Mouse (Mus musculus) stomach, embryonic 14.5 days (tissue): Measurements from ENCODE around the gene Gm40193. TPM values are rescaled to one million over a fixed set of nuclear protein-coding genes. Genes with fewer than 3 reads are reported as not detected.
A peak's percentile ranks its signal among the peaks of the same experiment; 100 is the strongest.
"Not testable (repeated sequence)": the region's sequence is repeated elsewhere in the genome, so short reads cannot be mapped to it uniquely, and the experiment has no call there.

Source experiments
- ATAC-seq: fragments of 200-750 bp; cut with Nextera tagmentation; 2 replicates; pipeline ENCODE4 v1.8.0; 2017; ENCODE audit warnings: low read depth, moderate TSS enrichment; ENCODE audit not compliant: insufficient number of reproducible peaks, insufficient read depth, low FRiP score
- H3K27ac ChIP-seq: fragments of 300-500 bp; sonication (generic); 2 replicates; pipeline ENCODE4 v1.5.1; 2014; ENCODE audit warnings: mild to moderate bottlenecking, low read length, moderate library complexity, mixed read lengths
- H3K27me3 ChIP-seq: fragments of 300-500 bp; sonication (generic); 2 replicates; pipeline ENCODE4 v1.6.1; 2014; ENCODE audit warnings: low read length, control low read depth, mixed read lengths; ENCODE audit not compliant: control insufficient read depth, insufficient read depth
- H3K36me3 ChIP-seq: fragments of 300-500 bp; sonication (generic); 2 replicates; pipeline ENCODE4 v1.6.1; 2014; ENCODE audit warnings: mild to moderate bottlenecking, control low read depth, low read length, moderate library complexity, mixed read lengths; ENCODE audit not compliant: control insufficient read depth, insufficient read depth
- H3K4me1 ChIP-seq: fragments of 300-500 bp; sonication (generic); 2 replicates; pipeline ENCODE4 v1.6.1; 2014; ENCODE audit warnings: low read length, control low read depth, mixed read lengths; ENCODE audit not compliant: control insufficient read depth, insufficient read depth
- H3K4me2 ChIP-seq: fragments of 300-500 bp; sonication (generic); replicated peaks from 2 replicates; pipeline ENCODE4 v1.6.1; 2014; ENCODE audit warnings: low read depth, low read length, control low read depth
- H3K4me3 ChIP-seq: fragments of 300-500 bp; sonication (generic); 2 replicates; pipeline ENCODE4 v1.5.1; 2014; ENCODE audit warnings: low read depth, low read length, control low read depth
- H3K9ac ChIP-seq: fragments of 300-500 bp; sonication (generic); replicated peaks from 2 replicates; pipeline ENCODE4 v1.6.1; 2014; ENCODE audit warnings: low read depth, mild to moderate bottlenecking, control low read depth, low read length, moderate library complexity, mixed read lengths
- H3K9me3 ChIP-seq: fragments of 300-500 bp; sonication (generic); 2 replicates; pipeline ENCODE4 v1.6.1; 2016; ENCODE audit warnings: low read depth, low read length, control low read depth; ENCODE audit not compliant: control insufficient read depth
- WGBS: fragments of 180-500 bp; shearing (Covaris S2); extraction: QIAGEN DNeasy Blood & Tissue Kit; methylation state at CpG from one replicate; pipeline ENCODE4 v1.1.7; 2014; 5-methylcytosine and 5-hydroxymethylcytosine counted together
- polyA plus RNA-seq: library from polyadenylated mRNA; unstranded; fragments of >200 nt; fragmentation: Nextera tagmentation; extraction: Ambion mirVana; gene quantifications from 2 replicates; pipeline ENCODE4 v1.2.1, GENCODE M21; 2014

The Gm40193 gene
- polyA plus RNA-seq, 1 experiment from 2014 or later, result not detected

- peaks cover 23% of the 10 kb centered on the region; the same call in 1 of the 2 replicates for H3K4me1 ChIP-seq
- peak overlapping the region; percentile 49; the same call in 1 of the 2 replicates for H3K27ac ChIP-seq
- no peak overlapping the region for H3K9ac ChIP-seq
- no peaks in the 10 kb centered on the region for H3K9me3 ChIP-seq
- ATAC-seq, result no peak
- H3K4me2 ChIP-seq, result no peak overlapping the region
- WGBS, result 53% methylated on average over 5 of the region's 5 CpGs
- no peaks in the 10 kb centered on the region for H3K27me3 ChIP-seq
- H3K4me3 ChIP-seq, result no peak overlapping the region
- H3K36me3 ChIP-seq, result no peaks in the 10 kb centered on the region; the same call in 1 of the 2 replicates
Measured at GRCm38 (mm10) chr11:70572348-70572902, 39.7 kb upstream of the Gm40193 start.

DNA sequence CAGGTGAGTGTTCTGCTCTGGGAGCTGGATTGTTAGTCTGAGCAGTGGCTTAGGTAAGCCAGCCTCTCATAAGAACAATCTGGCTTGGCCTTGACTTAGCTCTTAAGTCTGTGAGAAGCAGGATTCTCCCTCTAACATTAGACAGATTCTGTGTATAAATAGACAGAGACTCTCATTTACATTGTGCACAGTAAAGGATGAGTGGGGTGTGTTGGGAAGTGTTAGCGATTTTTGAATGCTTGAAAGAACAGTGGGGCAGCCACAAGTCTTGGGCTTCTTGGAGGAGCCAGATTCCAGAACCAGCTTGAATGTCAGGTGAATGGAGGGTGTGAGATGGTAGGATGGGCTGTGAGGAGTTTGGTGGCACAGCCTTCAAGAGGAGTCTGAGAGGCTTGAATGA lies 38.9 kb upstream of the Gm40193 start:
- ATAC-seq, result no peak
- no peaks in the 10 kb centered on the region; the same call in 1 of the 2 replicates for H3K36me3 ChIP-seq
- peaks cover 22% of the 10 kb centered on the region; the same call in 1 of the 2 replicates for H3K4me1 ChIP-seq
- no peaks in the 10 kb centered on the region for H3K27me3 ChIP-seq
- H3K9ac ChIP-seq, result no peak overlapping the region
- no peaks in the 10 kb centered on the region for H3K9me3 ChIP-seq
- H3K4me3 ChIP-seq, result no peak overlapping the region
- H3K4me2 ChIP-seq, result no peak overlapping the region
- no peak overlapping the region for H3K27ac ChIP-seq
- WGBS, result 89% methylated on average over 1 of the region's 1 CpGs

DNA sequence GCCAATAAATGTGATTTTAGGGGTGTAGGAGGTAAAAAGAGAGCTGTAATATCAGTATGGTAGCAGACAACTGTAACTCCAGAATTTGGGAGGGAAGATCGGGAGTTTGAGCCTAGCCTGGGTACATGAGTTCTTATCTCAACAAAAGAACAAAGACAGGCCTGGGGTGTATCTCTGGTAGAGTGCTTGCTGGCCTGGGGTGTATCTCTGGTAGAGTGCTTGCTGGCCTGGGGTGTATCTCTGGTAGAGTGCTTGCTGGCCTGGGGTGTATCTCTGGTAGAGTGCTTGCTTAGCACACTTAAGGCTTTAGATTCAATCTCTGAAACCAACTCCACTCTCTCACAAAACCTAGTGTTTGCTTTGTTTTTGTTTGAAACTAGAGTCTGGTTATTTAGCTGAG lies 37.9 kb upstream of the Gm40193 start:
- H3K27me3 ChIP-seq, H3K36me3 ChIP-seq, ATAC-seq, H3K27ac ChIP-seq, H3K9me3 ChIP-seq, H3K4me2 ChIP-seq, H3K9ac ChIP-seq, H3K4me3 ChIP-seq: not testable (repeated sequence)
- WGBS, result 92% methylated on average over 1 of the region's 1 CpGs
- peaks cover 17% of the 10 kb centered on the region; the same call in 1 of the 2 replicates for H3K4me1 ChIP-seq

GRCm38 (mm10) chr11:70566586-70566985 lies 33.8 kb upstream of the Gm40193 start:
- no peak for ATAC-seq
- Histone ChIP-seq H3K36me3 (no peaks in the 10 kb centered on the region; the same call in 1 of the 2 replicates), H3K27me3 (no peaks in the 10 kb centered on the region), H3K9me3 (no peaks in the 10 kb centered on the region), H3K27ac (no peak overlapping the region), H3K4me2 (no peak overlapping the region), H3K4me3 (no peak overlapping the region), H3K9ac (no peak overlapping the region), H3K4me1 (peaks cover 13% of the 10 kb centered on the region; the same call in 1 of the 2 replicates)
- 70% methylated on average over 7 of the region's 7 CpGs for WGBS

- Histone ChIP-seq H3K27me3 (no peaks in the 10 kb centered on the region), H3K4me1 (peaks cover 8% of the 10 kb centered on the region; the same call in 1 of the 2 replicates), H3K36me3 (no peaks in the 10 kb centered on the region; the same call in 1 of the 2 replicates), H3K9me3 (no peaks in the 10 kb centered on the region), H3K9ac (no peak overlapping the region), H3K4me2 (peak overlapping the region; percentile 82), H3K27ac (peak overlapping the region; percentile 86), H3K4me3 (peak overlapping the region; percentile 91)
- ATAC-seq, result no peak
- WGBS, result 16% methylated on average over 4 of the region's 4 CpGs
Measured at GRCm38 (mm10) chr11:70564276-70564873, 31.6 kb upstream of the Gm40193 start.

DNA sequence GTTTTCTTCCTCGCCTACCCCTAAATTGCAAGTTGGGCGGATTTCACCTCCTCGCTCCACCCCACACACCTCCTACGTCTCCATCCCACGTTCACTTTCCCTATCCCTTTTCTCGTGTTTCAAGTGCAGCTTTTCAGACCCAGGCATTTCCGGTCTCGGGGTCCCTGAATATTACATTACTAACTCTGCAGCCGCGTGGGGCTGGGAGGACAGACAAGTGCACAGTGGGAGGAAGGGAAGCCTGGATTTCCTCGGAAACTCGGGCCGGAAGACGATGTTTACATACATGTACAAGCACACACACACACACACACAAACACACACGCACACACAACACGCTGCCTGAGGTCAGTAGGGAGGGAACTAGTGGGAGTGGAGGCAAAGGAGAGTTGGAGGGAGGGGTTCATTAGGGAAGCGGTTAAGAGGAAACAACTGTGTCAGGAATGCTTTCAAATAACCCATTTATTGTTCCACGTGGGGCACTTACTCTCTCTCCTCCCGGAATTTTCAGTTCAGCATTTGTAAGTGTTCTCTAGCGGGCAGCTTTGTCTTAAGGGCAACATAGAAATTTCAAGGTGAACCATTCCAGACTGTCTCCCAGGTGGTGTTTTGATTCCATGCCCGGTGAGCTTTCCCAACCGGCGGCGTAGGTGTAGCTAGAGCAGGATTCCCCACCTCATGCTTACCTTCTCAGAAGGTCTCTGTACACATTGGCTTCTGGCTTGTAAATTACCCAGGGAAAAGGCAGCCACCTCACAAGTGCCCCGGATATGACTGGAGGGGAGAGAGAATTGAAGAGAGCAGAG lies 30.9 kb upstream of the Gm40193 start:
- WGBS, result 1% methylated on average over 25 of the region's 25 CpGs
- Histone ChIP-seq H3K9ac (peak overlapping the region; percentile 83), H3K4me2 (peak overlapping the region; percentile 82), H3K27ac (peak overlapping the region; percentile 86), H3K4me3 (peak overlapping the region; percentile 91), H3K27me3 (no peaks in the 10 kb centered on the region), H3K9me3 (no peaks in the 10 kb centered on the region), H3K36me3 (no peaks in the 10 kb centered on the region; the same call in 1 of the 2 replicates), H3K4me1 (peaks cover 8% of the 10 kb centered on the region; the same call in 1 of the 2 replicates)
- ATAC-seq, result no peak

DNA sequence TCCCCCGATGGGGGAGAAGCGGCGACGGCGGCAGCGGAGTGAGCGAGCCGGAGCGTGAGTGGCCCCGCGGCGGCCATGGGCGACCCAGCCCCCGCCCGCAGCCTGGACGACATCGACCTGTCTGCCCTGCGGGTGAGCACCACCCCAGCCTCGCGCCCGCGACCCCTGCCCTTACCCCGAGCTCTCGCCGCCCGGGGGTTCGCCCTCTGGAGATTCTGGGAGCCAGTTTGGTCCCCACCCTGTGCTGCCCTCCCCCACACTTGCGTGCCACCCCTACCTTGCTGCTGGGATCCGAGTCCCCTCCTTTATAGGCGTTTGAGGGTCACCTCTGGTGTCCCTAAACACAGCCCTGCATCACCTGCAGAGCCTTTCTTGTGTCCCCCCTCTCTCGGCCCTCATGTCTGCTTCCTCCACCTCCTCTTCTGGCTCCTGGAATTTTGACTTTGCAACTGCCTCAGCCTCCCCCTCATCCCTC lies 30.3 kb upstream of the Gm40193 start:
- H3K4me3 ChIP-seq, result peak overlapping the region; percentile 91
- H3K4me2 ChIP-seq, result peak overlapping the region; percentile 82
- peak overlapping the region; percentile 86 for H3K27ac ChIP-seq
- H3K4me1 ChIP-seq, result peaks cover 8% of the 10 kb centered on the region; the same call in 1 of the 2 replicates
- no peaks in the 10 kb centered on the region for H3K27me3 ChIP-seq
- H3K9ac ChIP-seq, result peak overlapping the region; percentile 83
- H3K9me3 ChIP-seq, result no peaks in the 10 kb centered on the region
- 0% methylated on average over 19 of the region's 31 CpGs for WGBS
- no peak; the same call in 1 of the 2 replicates for ATAC-seq
- no peaks in the 10 kb centered on the region; the same call in 1 of the 2 replicates for H3K36me3 ChIP-seq

DNA sequence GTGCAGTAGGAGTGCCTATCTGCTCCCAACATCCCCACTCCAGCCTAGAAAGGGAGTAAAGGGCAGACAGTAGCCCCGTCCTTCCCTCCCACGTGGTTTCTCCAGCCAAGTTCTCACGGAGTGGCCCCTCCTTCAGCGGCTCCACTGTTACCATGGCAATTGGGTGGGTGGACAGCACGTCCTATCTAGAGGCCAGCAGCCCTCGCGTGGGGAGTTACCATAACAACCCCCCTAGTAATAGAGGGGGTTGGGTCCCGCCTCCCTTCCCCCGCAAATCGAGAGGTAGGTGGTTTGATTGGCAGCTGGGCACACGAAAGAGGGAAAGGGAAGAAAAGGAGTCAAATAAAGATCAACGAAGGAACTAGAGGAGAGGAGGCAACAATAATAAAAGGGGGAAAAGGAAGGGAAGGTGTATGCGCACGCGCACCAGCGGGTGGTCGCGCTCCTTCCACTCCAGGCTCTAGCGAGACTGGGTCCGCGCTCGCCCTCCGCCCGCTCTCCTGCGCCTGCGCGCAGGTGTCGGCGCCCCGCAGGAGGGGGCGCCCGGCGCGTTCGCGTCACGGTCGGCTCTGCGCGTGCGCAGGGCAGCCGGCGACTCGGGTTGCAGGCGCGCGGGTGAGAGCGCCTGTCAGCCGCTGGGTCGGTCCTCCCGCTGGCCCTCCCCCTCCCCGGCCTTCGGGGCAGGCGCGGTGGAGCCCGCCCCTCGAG lies 29.7 kb upstream of the Gm40193 start, which contains the start of gene Mink1:
Gene Mink1, plus strand, starts transcription at position 595 of the 708 bp plus-strand sequence.
- peak within 1 kb of the TSS; percentile 86 for H3K27ac ChIP-seq
- peaks cover 8% of the 10 kb centered on the region; the same call in 1 of the 2 replicates for H3K4me1 ChIP-seq
- peak; percentile 87 for ATAC-seq
- H3K36me3 ChIP-seq, result no peaks in the 10 kb centered on the region; the same call in 1 of the 2 replicates
- H3K9me3 ChIP-seq, result no peaks in the 10 kb centered on the region
- WGBS, result under 1% methylated on average over 54 of the region's 57 CpGs
- no peaks in the 10 kb centered on the region for H3K27me3 ChIP-seq
- peak within 1 kb of the TSS; percentile 83 for H3K9ac ChIP-seq
- H3K4me3 ChIP-seq, result peak within 1 kb of the TSS; percentile 91
- peak within 1 kb of the TSS; percentile 82 for H3K4me2 ChIP-seq
